Mouse (Mus musculus): ENCODE data around the gene Nusap1.

GRCm38 (mm10) chr2:119593765-119594112 is 24.4 kb upstream of the Nusap1 start:
- TF ChIP-seq GATA1 (IDR thresholded peaks at IDR 0.05; ENCODE audit: low read length) (no peak), TAL1 (IDR thresholded peaks at IDR 0.05; ENCODE audit: low read length) (no peak)

All from erythroblast, embryonic 14.5 days (primary cell).